Mouse (Mus musculus): ENCODE data around the gene Xrra1.

DNA sequence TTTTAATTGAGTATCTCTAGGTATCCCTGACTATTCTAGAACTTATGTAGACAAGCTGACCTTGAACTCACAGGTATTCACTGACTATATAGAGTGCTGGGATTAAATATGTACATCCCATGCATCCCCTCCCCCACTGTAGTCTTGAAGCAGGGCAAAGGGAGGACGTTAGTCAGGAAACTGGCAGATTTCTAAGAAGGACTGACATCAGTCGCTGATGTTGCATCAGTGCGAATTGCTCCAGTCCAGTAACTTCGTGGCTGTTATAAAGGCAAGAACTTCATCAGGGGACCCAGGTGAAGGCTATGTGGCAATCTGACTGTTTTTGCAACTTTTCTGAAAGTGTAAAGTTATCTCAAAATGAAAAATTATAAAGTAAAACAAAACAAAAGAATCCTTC lies 10.4 kb downstream of the Xrra1 start:
- TF ChIP-seq POLR2A (IDR thresholded peaks at IDR 0.05; ENCODE audit: low read depth, low read length), result no peak
- TF ChIP-seq CTCF (IDR thresholded peaks at IDR 0.05; ENCODE audit: extremely low read depth, insufficient read length, insufficient replicate concordance, low read depth, low read length), result no peak

Measured in small intestine, adult 2 months (tissue).